Mouse (Mus musculus): ENCODE measurements around the gene 1700029F12Rik.

The 1700029F12Rik gene

GRCm38 (mm10) chr13:97021906-97022305, 12.3 kb downstream of the 1700029F12Rik start:
- DNase-seq, result no peak

GRCm38 (mm10) chr13:97020122-97020521, 14.0 kb downstream of the 1700029F12Rik start:
- DNase-seq, result no peak

- peak; percentile 67 for DNase-seq
Measured at GRCm38 (mm10) chr13:97017711-97018110, 16.5 kb downstream of the 1700029F12Rik start.

- DNase-seq, result no peak
Measured at GRCm38 (mm10) chr13:97014366-97014765, 19.8 kb downstream of the 1700029F12Rik start.

- DNase-seq, result peak; percentile 4
Measured at GRCm38 (mm10) chr13:97008266-97009153, 25.7 kb downstream of the 1700029F12Rik start.

- DNase-seq, result peak; percentile 5
Measured at GRCm38 (mm10) chr13:97007501-97008265, 26.5 kb downstream of the 1700029F12Rik start.

- no peak for DNase-seq
Measured at GRCm38 (mm10) chr13:97006784-97007183, 27.4 kb downstream of the 1700029F12Rik start.

GRCm38 (mm10) chr13:96997080-96997479, 37.1 kb downstream of the 1700029F12Rik start:
- DNase-seq, result no peak

GRCm38 (mm10) chr13:96995243-96995642, 38.9 kb downstream of the 1700029F12Rik start:
- DNase-seq, result no peak

- no peak for DNase-seq
Measured at GRCm38 (mm10) chr13:96993291-96993989, 40.7 kb downstream of the 1700029F12Rik start.

- DNase-seq, result no peak
Measured at GRCm38 (mm10) chr13:96990561-96991265, 43.4 kb downstream of the 1700029F12Rik start.

- DNase-seq, result no peak
Measured at GRCm38 (mm10) chr13:96990045-96990444, 44.1 kb downstream of the 1700029F12Rik start.

- no peak for DNase-seq
Measured at GRCm38 (mm10) chr13:96989129-96989528, 45.0 kb downstream of the 1700029F12Rik start.

GRCm38 (mm10) chr13:96985599-96986275, 48.4 kb downstream of the 1700029F12Rik start:
- DNase-seq, result no peak

GRCm38 (mm10) chr13:96984688-96985087, 49.5 kb downstream of the 1700029F12Rik start:
- no peak for DNase-seq

- DNase-seq, result no peak
Measured at GRCm38 (mm10) chr13:96983251-96984126, 50.7 kb downstream of the 1700029F12Rik start.

- no peak for DNase-seq
Measured at GRCm38 (mm10) chr13:96980561-96980960, 53.6 kb downstream of the 1700029F12Rik start.

- DNase-seq, result no peak
Measured at GRCm38 (mm10) chr13:96976986-96977595, 57.1 kb downstream of the 1700029F12Rik start.

- no peak for DNase-seq
Measured at GRCm38 (mm10) chr13:96973318-96973717, 60.8 kb downstream of the 1700029F12Rik start.
